Mouse (Mus musculus) limb, embryonic 11.5 days (tissue): ENCODE measurements around the gene Defb38. TPM values are rescaled to one million over a fixed set of nuclear protein-coding genes. Genes with fewer than 3 reads are reported as not detected.

ENCODE experiments used
- ATAC-seq: fragments of 200-750 bp; cut with Nextera tagmentation; 2 replicates; pipeline ENCODE4 v1.8.0; 2017; ENCODE audit warnings: low read depth; ENCODE audit not compliant: insufficient number of reproducible peaks, low FRiP score, low TSS enrichment
- DNase-seq: peaks from one replicate; pipeline ENCODE4 v3.0.0-alpha.2; 2015; ENCODE audit warnings: low spot score
- H3K27ac ChIP-seq: fragments of 300-500 bp; sonication (generic); replicated peaks from 2 replicates; pipeline ENCODE4 v1.5.1; 2014; ENCODE audit warnings: low read depth, mild to moderate bottlenecking, low read length
- H3K27me3 ChIP-seq: fragments of 300-500 bp; sonication (generic); 2 replicates; pipeline ENCODE4 v1.6.1; 2014; ENCODE audit warnings: mild to moderate bottlenecking, low read length, mixed read lengths; ENCODE audit not compliant: control insufficient read depth, insufficient read depth
- H3K36me3 ChIP-seq: fragments of 300-500 bp; sonication (generic); 2 replicates; pipeline ENCODE4 v1.6.1; 2014; ENCODE audit warnings: mild to moderate bottlenecking, low read length, moderate library complexity, mixed read lengths; ENCODE audit not compliant: control insufficient read depth, insufficient read depth
- H3K4me1 ChIP-seq: fragments of 300-500 bp; sonication (generic); 2 replicates; pipeline ENCODE4 v1.6.1; 2014; ENCODE audit warnings: low read length, mixed read lengths; ENCODE audit not compliant: control insufficient read depth, insufficient read depth
- H3K4me2 ChIP-seq: fragments of 300-500 bp; sonication (generic); 2 replicates; pipeline ENCODE4 v1.6.1; 2014; ENCODE audit warnings: low read depth, mild to moderate bottlenecking, moderate library complexity; ENCODE audit not compliant: severe bottlenecking
- H3K4me3 ChIP-seq: fragments of 300-500 bp; sonication (generic); 2 replicates; pipeline ENCODE4 v1.5.1; 2014; ENCODE audit warnings: low read depth, low read length
- H3K9ac ChIP-seq: fragments of 300-500 bp; sonication (generic); 2 replicates; pipeline ENCODE4 v1.6.1; 2014; ENCODE audit warnings: mild to moderate bottlenecking, low read length
- H3K9me3 ChIP-seq: fragments of 300-500 bp; sonication (generic); 2 replicates; pipeline ENCODE4 v1.6.1; 2016; ENCODE audit warnings: low read length; ENCODE audit not compliant: control insufficient read depth
- WGBS: fragments of 180-500 bp; shearing (Covaris S2); extraction: QIAGEN DNeasy Blood & Tissue Kit; methylation state at CpG from one replicate; pipeline ENCODE4 v1.1.7; 2014; 5-methylcytosine and 5-hydroxymethylcytosine counted together
- polyA plus RNA-seq: library from polyadenylated mRNA; unstranded; fragments of >200 nt; fragmentation: Nextera tagmentation; extraction: Ambion mirVana; gene quantifications from 2 replicates; pipeline ENCODE4 v1.2.1, GENCODE M21; 2014

The Defb38 gene
- not detected in 2 replicates for polyA plus RNA-seq

DNA sequence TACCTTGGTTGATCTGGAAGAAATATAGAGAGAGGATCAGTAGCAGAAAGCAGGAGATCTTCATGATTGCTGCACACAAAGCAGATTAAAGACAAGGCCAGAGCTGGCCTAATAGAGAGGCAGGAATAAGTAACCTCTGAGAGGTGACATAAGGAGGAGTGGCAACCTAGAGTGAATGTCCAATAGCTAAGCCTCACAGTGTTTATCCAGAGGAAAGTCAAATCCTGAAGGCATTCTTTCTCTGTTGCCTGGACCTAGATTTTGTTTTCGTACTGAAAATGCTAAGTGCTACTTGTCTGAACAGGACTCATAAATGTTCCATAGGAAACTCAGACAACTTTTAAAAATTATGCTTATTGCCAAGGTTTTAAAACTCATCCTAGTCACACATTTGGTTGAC is at the start of gene Defb38:
Defb38 (minus strand) TSS at position 101 of the 400 bp plus-strand sequence.
- H3K4me3 ChIP-seq = no peak within 1 kb of the TSS
- DNase-seq = no peak
- H3K4me1 ChIP-seq = no peaks in the 10 kb centered on the region
- H3K4me2 ChIP-seq = no peak within 1 kb of the TSS
- H3K36me3 ChIP-seq = no peaks in the 10 kb centered on the region
- no peak within 1 kb of the TSS for H3K9ac ChIP-seq
- no peaks in the 10 kb centered on the region for H3K27me3 ChIP-seq
- no peaks in the 10 kb centered on the region for H3K9me3 ChIP-seq
- no peak within 1 kb of the TSS for H3K27ac ChIP-seq
- WGBS = 76% methylated on average over 1 of the region's 1 CpGs
- ATAC-seq = no peak

DNA sequence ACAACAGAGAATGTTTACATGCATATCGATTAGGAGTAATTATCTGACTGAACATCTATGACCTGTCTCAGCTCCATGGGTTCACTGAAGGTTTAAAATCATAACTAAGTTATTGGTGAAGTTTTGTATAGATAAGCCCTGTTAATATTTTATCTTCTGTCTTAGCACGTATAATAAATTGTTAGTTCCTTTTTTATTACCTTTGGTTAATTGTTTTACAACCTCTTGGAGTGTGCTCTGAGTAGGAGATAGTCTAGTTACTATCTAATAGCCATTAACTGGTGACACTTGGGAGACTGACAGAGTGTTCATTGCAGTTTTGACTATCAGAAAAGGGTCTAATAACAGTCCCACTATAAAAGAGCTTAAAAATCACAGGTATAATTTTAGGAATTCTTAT is 39.6 kb upstream of the Defb38 start:
- no peak overlapping the region for H3K4me3 ChIP-seq
- DNase-seq (no peak), ATAC-seq (no peak)
- H3K27ac ChIP-seq = no peak overlapping the region
- no peak overlapping the region for H3K4me2 ChIP-seq
- no peaks in the 10 kb centered on the region for H3K36me3 ChIP-seq
- H3K9ac ChIP-seq = no peak overlapping the region
- H3K9me3 ChIP-seq = peaks cover 3% of the 10 kb centered on the region; the same call in 1 of the 2 replicates
- H3K27me3 ChIP-seq = no peaks in the 10 kb centered on the region
- H3K4me1 ChIP-seq = no peaks in the 10 kb centered on the region
- WGBS = 86% methylated on average over 2 of the region's 2 CpGs

- no peaks in the 10 kb centered on the region for H3K4me1 ChIP-seq
- DNase-seq (no peak), ATAC-seq (no peak)
- H3K4me3 ChIP-seq = no peak within 1 kb of the TSS
- peaks cover 3% of the 10 kb centered on the region; the same call in 1 of the 2 replicates for H3K9me3 ChIP-seq
- 89% methylated on average over 1 of the region's 1 CpGs for WGBS
- no peaks in the 10 kb centered on the region for H3K36me3 ChIP-seq
- H3K9ac ChIP-seq = no peak within 1 kb of the TSS
- H3K27ac ChIP-seq = no peak within 1 kb of the TSS
- no peak within 1 kb of the TSS for H3K4me2 ChIP-seq
- H3K27me3 ChIP-seq = no peaks in the 10 kb centered on the region
Measured at GRCm38 (mm10) chr8:19064710-19065109, 38.3 kb upstream of the Defb38 start, which contains the start of gene Defb39. Gene Defb39 (minus strand): TSS chr8:19064810.

DNA sequence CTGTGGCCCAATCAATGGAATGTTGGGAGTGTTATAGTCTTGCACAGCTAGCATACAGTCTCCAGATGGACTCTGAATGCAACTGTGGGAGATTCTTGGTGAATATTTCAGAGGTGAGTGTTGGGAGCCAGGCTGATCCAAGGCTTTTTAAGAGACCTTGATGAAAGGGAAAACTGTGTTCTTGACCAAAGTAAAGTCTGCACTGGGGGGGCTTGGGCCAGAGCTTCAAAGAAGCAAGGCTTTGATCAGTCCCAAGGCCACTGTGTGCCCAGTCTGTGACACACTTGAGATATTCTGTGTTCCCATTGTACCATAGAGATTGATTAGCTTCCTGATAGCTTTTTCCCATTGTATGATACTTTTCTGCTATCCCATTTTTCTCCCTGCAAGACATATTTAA is 36.5 kb upstream of the Defb38 start:
- H3K27me3 ChIP-seq = no peaks in the 10 kb centered on the region
- H3K4me2 ChIP-seq = no peak overlapping the region
- H3K9me3 ChIP-seq = peaks cover 3% of the 10 kb centered on the region; the same call in 1 of the 2 replicates
- no peak overlapping the region for H3K27ac ChIP-seq
- no peak overlapping the region for H3K4me3 ChIP-seq
- H3K9ac ChIP-seq = no peak overlapping the region
- no peaks in the 10 kb centered on the region for H3K36me3 ChIP-seq
- ATAC-seq = no peak
- no peak for DNase-seq
- no peaks in the 10 kb centered on the region for H3K4me1 ChIP-seq

- 93% methylated on average over 14 of the region's 14 CpGs for WGBS
- DNase-seq = no peak
- H3K27me3 ChIP-seq = no peaks in the 10 kb centered on the region
- H3K9ac ChIP-seq = no peak overlapping the region
- H3K4me1 ChIP-seq = no peaks in the 10 kb centered on the region
- ATAC-seq = no peak
- H3K4me2 ChIP-seq = no peak overlapping the region
- no peaks in the 10 kb centered on the region for H3K36me3 ChIP-seq
- no peak overlapping the region for H3K27ac ChIP-seq
- H3K9me3 ChIP-seq = no peaks in the 10 kb centered on the region
- no peak overlapping the region for H3K4me3 ChIP-seq
Measured at GRCm38 (mm10) chr8:19045242-19045641, 18.9 kb upstream of the Defb38 start.

Other genes with a start within 250 kb of the Defb38 start
- not detected in 2 replicates for gene Defb40, start 48.3 kb downstream of the Defb38 start, polyA plus RNA-seq
- not detected in 2 replicates for gene Defb37, start 35.5 kb downstream of the Defb38 start, polyA plus RNA-seq
- gene Defb39, start 38.2 kb upstream of the Defb38 start, polyA plus RNA-seq = not detected in 2 replicates
- gene Defb12, start 88.3 kb upstream of the Defb38 start, polyA plus RNA-seq = not detected in 2 replicates
- not detected in 2 replicates for gene Defb34, start 97.2 kb upstream of the Defb38 start, polyA plus RNA-seq
- gene Gm45826, start 114.2 kb upstream of the Defb38 start, polyA plus RNA-seq = not detected in 2 replicates
- not detected in 2 replicates for gene Defb14, start 167.8 kb upstream of the Defb38 start, polyA plus RNA-seq
- not detected in 2 replicates for gene Defb4, start 172.1 kb upstream of the Defb38 start, polyA plus RNA-seq
- not detected in 2 replicates for gene Defb6, start 198.9 kb upstream of the Defb38 start, polyA plus RNA-seq
- gene Defb46, start 213.3 kb upstream of the Defb38 start, polyA plus RNA-seq = not detected in 2 replicates
- gene Defb5, start 221.0 kb upstream of the Defb38 start, polyA plus RNA-seq = not detected in 2 replicates